Mouse (Mus musculus): Measurements from ENCODE around the gene Ube2j1.
"Not testable (repeated sequence)": the region's sequence is repeated elsewhere in the genome, so short reads cannot be mapped to it uniquely, and the experiment has no call there.

Ube2j1 gene

DNA sequence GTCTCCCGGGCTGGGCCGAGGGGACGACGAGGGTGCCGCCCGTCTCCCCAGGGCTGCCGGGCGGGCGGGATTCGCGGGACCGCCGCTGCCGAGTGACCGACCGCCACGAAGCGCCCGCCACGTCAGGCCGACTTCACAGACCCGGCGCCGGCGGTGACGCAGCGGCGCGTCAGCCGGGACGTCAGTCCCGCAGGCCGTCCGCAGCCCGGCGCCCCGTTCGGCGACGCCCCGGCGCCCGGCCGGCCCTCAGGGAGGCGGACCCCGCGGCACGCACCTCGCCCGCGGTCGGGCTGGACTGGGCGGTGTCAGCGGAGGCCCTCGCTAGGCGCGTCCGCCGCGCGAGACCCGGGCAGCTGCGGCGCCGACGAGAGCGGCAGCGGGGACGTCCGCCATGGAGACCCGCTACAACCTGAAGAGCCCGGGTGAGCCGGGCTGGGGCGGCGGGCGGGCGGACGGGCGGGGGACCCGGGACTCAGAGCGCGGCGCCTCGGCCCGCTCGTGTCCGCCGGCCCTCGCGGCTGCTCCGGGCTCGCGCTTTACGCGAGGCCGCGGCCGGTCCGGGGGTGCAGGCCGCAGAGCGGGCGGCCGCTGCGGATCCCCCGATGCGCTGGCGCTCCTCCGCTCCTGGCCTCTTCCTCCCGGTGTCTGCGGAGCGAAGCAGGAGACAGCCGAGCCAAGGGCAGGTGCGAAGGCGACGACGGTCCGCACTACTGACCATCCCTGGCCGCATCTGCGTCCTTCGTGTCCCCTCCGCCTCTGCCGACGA is at the start of gene Ube2j1:
TSS of gene Ube2j1 (plus strand) at position 222 of the 766 bp plus-strand sequence.
- peak; percentile 56 to 58 for DNase-seq (ENCODE audit: low read depth in 2 of 2, low spot score in 2 of 2)

DNA sequence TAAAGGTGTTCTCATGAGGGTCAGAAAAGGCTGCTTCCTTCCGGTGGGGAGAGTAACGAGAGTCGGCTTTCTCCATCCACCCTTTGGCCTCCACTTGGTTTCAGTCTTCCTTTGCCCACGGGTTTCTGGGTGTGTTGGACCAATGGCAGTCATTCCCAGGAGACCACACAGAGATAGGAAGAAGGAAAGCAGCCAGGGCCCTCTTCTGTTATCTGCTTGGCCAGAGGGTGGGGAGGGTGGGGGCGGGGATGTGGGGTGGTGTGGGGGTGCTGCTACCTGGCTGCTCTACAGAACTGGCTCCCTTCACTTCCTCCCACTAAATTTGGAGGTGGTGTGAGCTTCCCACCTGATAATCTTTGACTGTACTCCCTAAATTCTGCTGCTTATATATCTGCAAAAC is 49.6 kb upstream of the Ube2j1 start:
- DNase-seq (ENCODE audit: low read depth in 2 of 2, low spot score in 2 of 2): no peak

DNA sequence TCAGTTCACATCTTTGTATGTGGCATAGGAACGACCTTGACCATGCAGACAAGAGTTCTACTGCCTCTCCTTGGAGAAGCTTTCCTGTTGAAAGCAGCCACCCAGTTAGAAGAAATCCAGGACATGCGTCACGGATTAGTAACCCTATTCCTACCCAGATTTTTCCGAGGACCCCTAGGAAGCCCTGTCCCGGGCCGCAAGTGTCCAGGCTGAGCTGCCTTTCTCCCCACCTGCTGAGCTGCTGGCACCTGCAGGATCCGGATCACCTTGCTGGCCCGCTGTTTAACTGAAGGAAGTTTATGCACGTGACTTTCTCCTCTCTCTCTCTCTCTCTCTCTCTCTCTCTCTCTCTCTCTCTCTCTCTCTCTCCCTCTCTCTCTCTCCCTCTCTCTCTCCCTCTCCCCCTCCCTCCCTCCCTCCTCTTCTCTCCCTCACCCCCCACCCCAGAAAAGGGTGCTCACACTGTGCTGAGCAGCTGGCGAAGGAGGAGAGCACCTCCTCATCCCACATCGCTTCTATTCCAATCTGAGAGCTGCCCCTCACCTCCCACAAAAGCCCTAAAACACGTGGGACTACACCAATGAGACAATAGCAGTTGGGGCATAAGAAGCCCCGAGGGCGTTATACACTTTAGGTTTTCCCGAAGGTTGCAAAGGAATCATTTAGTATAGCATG is 49.0 kb upstream of the Ube2j1 start:
- DNase-seq (ENCODE audit: low read depth in 2 of 2, low spot score in 2 of 2): peak in 1 of 2 experiments; percentile 5

DNA sequence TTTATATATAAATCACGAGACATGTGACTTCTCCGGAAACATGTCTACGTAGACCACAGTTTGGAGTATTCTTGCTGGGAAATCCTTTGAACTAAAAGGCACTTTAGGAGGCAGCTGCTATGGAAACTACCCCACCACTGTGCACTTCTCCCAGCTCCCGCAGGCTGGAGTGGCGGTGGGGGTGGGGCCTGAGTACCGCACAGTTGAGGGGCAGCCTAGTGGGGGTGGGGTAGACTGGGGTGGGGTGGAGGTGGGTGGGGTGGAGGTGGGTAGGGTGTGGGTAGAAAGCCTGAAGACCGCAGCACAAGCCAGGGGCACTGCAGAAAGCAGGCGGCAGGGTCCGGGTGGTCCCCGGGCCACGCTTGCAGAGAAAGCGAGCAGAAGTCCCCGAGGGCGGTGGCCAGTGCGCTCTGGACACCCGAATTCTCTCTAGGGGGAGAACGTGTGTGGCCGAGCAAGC is 48.5 kb upstream of the Ube2j1 start, which contains the start of gene Rragd:
TSS of gene Rragd (plus strand) at position 322 of the 460 bp plus-strand sequence.
- peak; percentile 22 to 37 for DNase-seq (ENCODE audit: low read depth in 2 of 2, low spot score in 2 of 2)

DNA sequence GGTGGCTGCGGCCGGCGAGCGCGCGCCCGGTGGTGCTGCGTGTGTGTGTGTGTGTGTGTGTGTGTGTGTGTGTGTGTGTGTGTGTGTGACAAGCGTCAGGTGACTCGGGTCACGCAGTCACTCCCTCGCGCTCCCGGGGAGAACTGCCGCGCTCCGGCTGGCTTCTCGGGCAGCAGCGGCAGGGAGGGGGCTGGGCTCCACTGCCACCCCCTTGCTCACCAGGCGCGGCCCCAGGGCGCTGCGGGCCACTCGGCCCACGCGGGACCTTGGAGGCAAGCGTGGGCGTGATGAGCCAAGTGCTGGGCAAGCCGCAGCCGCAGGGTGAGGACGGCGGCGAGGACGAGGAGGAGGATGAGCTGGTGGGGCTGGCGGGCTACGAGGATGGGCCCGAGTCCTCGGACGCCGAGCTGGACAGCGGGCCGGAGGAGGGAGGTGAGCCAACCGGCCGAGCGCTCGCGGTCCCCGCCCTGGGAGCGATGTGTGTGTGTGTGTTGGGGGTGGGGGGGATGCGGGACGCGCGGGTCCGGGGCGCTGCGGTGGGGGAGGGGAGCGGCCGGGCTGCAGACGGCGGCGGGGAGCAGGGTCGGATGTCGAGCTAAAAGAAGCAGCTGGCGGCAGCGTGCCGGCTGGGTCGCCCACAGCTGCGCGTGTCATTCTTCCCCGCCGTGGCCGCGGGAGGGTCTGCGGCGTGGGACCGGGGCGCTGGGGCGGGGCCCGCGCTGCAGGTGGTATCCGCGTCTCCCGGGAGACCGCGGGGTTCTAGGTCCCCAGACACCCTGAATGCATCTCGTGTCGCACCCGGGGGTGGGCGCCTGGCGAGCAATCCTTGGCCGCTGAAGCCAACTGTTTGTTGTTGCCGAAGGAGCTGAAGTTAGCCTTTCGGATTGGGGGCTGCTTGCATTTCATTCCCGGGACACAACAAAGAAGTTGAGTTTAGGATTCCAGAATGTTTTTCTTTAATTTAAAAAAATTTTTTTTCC is 47.8 kb upstream of the Ube2j1 start:
- peak; percentile 48 to 51 for DNase-seq (ENCODE audit: low read depth in 2 of 2, low spot score in 2 of 2)

DNA sequence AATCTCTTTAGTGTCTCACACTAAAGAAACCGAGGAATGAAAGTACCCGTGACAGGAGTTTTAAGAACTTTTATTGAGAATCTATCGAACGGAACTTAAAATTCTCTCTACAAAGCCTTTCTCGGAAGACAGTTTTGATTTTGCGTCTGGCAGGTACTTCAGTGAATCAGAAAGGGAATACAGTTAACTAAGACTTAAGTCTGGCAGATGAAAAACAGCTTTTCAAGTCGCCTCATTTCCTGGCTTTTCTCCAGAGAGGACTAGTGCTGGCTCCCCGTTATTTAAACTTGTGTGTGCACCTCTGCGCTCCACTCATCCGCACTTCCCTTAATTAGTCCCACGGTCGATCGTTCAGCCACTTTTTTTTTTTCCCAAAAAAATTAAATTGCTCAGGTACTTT is 47.0 kb upstream of the Ube2j1 start:
- no peak for DNase-seq (ENCODE audit: low read depth in 2 of 2, low spot score in 2 of 2)

DNA sequence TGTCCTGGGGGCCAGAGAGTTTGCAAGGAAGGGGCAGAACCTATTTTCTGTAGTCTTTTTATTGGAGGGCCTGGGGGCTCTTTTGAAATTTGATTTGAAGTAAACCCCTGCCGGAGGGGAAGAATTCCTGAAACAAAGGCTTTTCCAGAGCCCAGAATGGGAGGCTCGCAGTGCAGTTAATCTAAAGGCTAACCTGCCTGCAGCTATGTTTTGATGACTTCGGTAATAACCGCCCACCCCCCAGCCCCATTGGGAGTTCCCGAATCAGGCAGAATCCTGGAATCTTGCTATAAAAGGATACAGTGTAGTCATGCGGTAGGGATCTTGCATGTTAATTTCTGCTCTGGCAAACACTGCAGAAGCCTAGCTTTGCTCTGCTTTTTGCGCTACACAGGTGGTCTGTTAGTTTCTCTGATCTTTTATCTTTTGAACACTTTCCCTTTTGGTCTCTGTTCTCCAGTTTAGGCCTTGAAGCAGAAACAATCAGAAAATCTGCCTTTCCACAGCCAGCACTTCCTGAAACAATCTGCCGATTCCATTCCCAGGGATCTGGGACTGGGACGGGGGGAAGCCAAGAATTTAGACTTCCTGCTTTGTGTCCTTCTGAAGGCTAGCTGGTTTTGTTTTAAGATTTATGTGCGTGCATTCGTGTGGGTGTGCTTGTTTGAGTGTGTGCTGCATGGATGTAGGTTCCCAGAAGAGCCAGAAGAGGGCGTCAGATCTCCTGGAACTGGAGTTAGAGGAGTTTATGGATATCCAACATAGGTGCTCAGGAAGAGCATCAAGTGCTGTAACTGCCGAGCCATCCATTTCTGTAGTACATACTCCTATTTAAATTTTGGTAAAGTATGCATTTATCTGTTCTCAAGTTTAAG is 46.2 kb upstream of the Ube2j1 start:
- DNase-seq (ENCODE audit: low read depth in 2 of 2, low spot score in 2 of 2): no peak

DNA sequence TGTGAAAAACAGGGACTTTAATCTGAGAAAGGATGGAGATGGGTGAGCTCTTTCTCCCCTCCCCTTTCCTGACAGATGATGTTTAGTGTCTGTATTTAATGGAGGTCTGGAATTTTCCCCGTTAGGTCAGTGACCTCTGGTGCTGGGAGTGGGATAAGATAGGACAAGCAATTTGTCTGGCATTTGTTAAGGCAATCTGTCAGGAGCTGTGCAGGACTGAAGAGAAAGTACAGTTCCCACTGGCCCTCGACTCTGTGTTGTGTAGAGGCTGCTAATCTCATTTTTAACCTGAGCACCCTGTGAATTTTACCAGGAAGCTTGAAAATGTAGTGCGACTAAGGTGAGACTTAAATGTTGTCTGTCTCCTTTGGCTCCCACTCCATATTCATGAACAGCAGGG is 45.5 kb upstream of the Ube2j1 start:
- DNase-seq (ENCODE audit: low read depth in 2 of 2, low spot score in 2 of 2): no peak

DNA sequence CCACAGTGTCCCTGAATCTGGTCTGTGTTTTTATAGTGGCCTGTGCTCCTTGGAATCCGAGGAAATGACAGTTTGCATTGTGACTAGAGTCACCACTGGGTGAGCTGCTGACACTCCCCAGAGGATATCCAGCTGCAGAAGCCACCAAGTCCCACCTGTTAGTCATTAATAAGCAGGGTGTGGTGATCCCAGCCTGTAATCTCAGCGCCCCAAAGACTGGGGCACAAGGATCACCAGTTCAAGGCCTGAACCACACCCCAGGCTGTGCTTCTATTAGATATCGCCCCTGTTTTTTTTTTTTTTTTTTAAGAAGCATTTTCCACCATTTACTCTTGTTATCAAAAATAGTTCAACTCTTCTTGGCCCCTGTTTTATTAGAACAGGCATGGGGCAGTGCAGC is 44.2 kb upstream of the Ube2j1 start:
- no peak for DNase-seq (ENCODE audit: low read depth in 2 of 2, low spot score in 2 of 2)

DNA sequence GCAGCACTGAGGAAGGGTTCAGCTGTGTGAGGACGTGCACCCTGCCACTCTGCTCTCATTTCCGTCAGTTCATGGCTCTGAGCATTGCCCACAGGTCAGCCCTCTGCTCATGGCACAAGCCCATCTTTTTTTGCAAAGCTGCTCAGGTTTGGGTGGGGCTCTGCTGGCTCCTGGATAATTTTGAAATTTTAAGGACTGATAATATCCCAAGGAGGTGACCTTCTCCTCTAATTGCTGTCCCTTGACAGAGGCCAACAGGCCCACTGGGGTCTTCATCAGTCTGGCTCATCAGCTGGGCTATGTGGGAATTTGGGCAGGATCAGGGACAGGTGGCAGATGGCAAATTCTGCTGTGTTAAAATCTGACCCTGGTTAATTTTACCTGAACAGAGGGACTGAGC is 41.9 kb upstream of the Ube2j1 start:
- DNase-seq (ENCODE audit: low read depth in 2 of 2, low spot score in 2 of 2): no peak

DNA sequence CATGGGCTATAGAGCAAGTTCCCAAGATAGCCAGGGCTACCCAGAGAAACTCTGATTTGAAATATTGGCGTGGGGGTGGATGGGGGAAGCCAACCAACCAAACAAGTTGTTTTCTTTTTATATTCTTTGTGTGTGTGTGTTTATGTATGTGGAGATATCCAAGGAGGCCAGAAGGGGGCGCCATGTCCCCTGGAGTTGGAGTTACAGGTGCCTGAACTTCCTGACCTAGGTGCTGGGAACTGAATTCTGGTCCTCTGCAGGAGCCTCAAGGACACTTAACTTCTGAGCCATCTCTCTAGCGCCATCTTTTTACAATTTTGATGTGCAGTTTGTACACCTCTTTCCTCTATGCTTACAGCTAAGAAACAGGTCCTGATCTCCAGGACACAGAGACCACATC is 37.0 kb upstream of the Ube2j1 start:
- DNase-seq (ENCODE audit: low read depth in 2 of 2, low spot score in 2 of 2): no peak

DNA sequence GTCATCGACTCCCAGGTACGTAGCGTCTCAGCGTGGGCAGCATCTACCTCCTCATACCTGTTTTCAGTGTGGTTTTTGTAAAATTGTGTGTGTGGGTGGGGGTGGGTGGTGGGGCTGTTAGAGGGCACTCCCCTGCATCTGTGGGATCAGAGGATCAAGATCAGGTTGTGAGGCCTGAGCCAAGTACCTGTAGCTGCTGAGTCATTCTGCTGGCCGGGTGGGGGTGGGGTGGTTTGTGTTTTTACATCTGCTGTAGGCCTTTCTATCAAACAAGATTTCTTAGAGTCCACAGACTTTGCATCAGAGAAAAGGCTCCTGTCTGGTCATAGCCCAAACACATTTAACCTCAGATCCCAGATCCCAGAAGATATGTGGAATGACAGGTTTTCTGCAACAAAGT is 35.1 kb upstream of the Ube2j1 start:
- DNase-seq (ENCODE audit: low read depth in 2 of 2, low spot score in 2 of 2): no peak

DNA sequence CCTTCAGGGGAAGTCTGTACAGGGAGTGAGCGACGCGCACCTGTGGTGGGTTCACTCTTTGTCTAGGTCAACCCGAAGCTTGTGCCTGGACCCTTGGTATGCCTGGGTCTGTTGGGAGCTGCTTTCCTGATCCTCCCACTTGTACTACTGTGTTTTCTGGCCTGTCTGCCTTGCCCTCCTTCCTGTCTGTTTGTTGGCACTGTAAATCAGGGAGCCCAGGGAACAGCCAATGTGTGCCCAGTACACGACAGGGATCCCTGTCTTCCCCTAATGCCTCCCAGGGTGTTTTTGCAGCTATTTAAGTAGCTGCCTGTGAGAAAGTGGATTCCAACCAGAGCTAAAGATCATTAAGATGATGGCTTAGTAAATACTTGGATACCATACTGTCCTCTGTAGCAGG is 33.6 kb upstream of the Ube2j1 start:
- DNase-seq (ENCODE audit: low read depth in 2 of 2, low spot score in 2 of 2): no peak

DNA sequence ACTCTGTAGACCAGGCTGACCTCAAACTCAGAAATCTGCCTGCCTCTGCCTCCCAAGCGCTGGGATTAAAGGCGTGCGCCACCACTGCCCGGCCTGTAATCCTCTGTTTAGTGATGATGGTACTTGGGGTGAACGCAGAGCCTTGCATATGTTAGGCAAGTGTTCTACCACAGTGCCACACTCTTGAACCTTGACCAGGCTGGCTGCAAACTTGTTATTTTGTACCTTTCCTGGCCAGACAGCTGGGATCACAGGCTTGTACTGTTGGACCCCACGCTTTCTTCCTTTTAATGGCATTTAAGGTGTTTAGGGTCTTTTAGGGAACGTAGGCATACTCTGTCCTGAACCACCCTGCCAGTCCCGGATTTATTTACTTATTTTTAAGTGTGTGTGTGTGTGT is 32.2 kb upstream of the Ube2j1 start:
- no peak for DNase-seq (ENCODE audit: low read depth in 2 of 2, low spot score in 2 of 2)

DNA sequence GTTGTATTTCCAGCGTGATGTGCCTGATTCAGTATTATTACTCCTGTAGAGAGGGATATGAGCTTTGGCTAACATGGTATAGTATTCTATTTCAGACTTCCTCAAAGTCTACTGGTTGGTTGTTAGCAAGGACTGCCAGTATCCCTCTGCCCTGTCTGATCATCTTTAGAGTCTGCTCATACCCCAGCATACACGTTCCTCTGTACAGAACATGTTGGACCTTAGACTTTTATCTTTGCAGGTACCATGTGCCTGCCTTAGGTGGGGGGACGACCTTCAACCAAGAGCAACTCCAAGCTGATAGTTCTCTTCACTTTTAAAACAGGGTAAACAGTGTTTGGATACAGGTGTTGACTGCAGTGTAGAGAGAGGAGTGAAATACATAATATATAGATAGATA is 29.1 kb upstream of the Ube2j1 start:
- no peak for DNase-seq (ENCODE audit: low read depth in 2 of 2, low spot score in 2 of 2)

DNA sequence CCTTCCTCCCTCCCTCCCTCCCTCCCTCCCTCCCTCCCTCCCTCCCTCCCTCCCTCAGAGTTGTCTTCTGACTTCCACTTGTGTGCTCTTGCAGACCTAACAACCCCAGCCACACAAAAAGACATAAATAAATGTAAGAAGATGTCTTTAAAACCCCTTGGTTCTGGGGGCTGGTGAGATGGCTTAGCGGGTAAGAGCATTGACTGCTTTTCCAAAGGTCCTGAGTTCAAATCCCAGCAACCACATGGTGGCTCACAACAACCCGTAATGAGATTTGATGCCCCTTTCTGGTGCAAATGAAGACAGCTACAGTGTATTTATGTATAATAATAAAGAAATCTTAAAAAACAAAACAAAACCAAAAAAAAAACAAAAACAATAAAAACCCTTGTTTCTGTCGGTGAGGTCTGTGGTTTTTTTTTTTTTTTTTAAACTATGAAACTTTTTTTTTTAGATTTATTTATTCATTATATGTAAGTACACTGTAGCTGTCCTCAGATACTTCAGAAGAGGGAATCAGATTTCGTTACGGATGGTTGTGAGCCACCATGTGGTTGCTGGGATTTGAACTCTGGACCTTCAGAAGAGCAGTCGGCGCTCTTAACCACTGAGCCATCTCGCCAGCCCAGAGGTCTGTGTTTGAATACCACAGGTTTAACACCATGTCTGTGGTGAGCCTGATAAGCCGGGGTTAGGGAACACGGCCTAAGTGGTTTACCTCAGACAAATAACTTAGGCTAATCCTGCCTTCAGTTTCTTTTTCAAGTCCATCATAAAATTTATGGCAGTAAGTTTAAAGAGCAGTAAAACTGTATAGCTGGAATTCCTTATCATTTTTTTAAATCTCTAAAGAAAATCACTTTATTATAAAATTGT is 25.4 kb upstream of the Ube2j1 start:
- DNase-seq (ENCODE audit: low read depth in 2 of 2, low spot score in 2 of 2): not testable (repeated sequence)

DNA sequence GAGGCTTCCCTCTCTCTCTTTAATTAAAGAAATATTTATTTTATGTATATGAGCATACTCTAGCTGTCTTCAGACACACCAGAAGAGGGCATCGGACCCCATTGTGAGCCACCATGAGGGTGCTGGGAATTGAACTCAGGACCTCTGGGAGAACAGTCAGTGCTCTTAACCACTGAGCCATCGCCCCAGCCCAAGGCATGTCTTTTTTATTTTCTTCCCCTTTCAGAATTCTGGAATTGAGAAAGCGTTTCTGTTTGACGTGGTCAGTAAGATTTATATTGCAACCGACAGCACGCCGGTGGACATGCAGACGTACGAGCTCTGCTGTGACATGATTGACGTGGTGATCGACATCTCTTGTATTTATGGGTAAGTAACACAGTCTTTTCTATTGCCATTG is 24.4 kb upstream of the Ube2j1 start:
- DNase-seq (ENCODE audit: low read depth in 2 of 2, low spot score in 2 of 2): no peak

DNA sequence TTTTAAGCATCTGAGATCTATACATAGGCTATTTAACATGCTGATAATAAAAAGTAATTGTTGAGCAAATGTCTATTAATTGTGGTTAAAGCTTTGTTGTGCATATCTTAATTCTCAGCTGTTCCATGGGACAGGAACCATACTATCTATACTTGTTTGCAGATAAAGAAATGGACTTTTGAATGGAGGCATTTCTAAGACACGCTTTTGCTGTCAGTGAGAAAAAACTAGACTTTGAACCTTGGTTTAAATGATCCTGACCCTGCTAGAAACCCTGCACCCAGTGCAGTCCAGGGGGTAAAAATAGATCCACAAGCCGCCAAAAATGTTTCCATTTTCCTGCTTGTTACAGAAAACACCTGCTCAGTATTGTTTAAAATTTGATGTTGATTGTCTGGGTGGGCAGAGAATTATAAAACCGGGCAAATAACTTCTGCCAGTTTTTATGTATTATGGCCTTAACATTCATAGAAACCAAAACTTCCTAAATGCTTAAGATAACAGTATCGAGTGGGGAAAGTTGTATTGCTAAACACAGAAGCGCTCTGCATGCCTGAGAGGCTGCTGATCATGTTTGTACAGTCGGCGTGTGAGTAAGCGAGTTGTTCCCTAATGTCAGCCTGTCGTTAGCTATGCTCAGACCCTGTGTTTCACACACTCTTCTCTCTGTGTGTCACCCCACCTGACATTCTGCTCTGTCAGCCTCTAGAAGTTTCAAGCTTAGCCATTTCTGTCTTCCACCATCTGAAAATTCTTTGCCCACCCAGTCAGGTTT is 23.6 kb upstream of the Ube2j1 start:
- no peak for DNase-seq (ENCODE audit: low read depth in 2 of 2, low spot score in 2 of 2)

DNA sequence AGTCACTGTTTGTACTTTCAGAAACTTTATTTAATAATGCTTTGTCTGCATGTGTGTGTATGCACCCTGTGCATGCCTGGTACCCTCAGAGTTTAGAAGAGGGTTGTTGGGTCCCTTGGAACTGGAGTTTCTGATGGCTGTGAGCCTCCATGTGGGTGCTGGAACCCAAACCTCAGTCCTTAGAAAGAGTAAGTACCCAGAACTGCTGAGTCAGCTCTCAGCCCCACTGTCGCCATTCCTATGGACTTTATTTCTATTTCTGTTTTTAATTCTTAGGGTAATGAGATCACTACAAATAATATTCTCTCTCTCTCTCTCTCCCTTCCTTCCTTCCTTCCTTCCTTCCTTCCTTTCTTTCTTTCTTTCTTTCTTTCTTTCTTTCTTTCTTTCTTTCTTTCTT is 21.1 kb upstream of the Ube2j1 start:
- DNase-seq (ENCODE audit: low read depth in 2 of 2, low spot score in 2 of 2): no peak

Data from CD8-positive naive resting alpha-beta T cell, adult 2 months (primary cell).